Mouse (Mus musculus): ENCODE measurements around the gene Slc47a1.
"Not testable (repeated sequence)": the region's sequence is repeated elsewhere in the genome, so short reads cannot be mapped to it uniquely, and the experiment has no call there.

Slc47a1 gene

DNA sequence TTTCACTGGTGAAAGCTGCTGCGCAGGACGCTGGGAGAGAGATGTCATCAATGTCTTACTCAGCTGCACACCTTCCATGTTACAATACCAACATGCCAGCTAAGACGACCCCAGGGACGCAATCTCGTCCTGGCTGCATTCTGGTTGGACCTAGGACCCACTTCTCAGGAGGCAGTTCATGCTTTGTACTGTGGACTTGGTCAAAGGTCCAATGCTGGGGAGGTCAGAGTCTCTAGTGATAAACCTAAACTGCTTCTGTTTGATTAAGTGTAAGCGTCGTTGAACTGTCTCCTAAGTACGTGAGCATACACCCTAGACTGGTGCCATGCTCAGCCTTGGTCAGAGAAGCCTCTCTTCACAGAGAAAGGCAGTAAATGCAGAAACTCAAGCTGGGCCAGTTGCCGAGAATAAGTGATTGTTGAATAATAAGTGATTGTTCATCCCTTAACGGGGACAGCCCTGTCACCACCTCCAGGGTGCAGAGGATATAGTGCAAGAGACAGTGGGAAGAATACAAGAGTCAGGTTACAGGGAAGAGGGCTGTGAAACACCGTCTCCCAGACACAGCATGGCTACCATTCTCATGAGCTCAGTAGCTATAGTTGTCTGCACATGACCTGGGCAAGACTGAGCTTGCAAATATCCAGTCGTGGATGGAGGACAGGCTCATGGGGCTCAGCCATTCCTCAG lies 58.8 kb downstream of the Slc47a1 start:
- DNase-seq (ENCODE audit: low read depth, low spot score): no peak

DNA sequence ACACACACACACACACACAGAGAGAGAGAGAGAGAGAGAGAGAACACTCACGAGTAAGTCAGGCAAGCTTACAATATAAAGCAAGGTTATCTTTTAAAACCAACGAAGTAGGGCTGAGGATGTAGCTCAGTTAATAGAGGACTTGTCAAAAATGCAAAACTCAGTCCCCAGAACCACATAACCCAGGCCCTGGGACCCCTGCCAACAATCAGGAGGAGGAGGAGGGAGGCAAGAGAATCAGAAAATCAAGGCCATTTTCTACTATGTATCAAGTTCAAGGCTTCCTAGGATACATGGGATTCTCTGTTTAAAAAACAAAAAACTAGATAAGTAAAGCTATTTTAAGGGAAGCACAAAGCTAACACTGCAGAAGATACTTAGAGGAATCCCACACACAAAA lies 61.3 kb downstream of the Slc47a1 start:
- DNase-seq (ENCODE audit: low read depth, low spot score): no peak

DNA sequence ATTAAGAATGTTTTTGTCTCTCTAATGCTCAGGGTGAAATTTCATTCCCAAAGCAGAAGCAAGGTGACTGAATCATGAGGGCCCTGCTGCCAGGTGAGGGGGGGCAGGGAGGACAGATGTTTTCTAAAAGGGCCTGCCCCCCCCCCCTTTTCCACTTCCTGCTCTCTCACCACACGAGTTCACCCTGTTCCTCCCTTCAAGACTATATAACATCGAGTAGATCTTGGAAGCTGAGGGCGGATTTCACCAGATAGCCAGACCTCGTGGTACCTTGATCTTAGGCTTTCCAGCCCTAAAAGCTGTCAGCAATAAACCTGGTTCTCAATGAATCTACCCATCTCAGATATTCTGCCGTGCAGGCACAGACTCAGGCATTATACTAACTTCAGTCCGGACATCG lies 67.8 kb downstream of the Slc47a1 start:
- DNase-seq (ENCODE audit: low read depth, low spot score): no peak

DNA sequence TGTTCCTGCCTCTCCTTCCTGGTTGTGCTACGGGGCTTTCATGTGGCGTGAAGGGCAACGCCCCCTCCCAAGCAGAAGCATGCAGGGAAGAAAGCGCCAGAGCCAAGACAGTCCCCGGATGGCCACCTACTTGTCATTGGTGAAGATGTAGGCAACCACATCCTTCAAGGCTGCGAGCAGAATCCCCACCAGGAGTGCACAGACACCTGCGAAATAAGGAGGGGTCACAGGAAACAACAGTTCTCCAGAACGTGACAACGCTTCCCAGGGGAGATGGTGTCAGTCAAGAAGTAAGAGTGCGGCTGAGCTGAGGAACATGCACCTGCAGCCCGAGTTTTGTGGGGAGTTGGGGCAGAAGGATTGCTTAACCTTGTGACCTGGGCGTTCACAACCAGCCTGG lies 68.3 kb downstream of the Slc47a1 start:
- no peak for DNase-seq (ENCODE audit: low read depth, low spot score)

DNA sequence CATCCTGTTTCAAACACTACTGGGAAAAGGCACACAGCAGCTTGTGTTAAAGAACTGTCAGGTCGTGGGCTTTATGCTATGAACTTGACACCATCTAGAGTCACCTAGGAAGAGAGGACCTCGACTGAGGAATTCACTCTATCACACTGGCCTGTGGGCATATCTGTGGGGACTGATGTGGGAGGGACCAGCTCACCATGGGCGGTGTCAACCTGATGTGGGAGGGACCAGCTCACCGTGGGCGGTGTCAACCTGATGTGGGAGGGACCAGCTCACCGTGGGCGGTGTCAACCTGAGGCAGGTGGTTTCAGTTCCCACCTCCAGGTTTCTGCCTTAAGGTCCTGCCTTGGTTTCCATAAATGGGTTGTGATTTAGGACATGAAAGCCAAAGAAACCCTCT lies 70.3 kb downstream of the Slc47a1 start:
- DNase-seq (ENCODE audit: low read depth, low spot score): no peak

DNA sequence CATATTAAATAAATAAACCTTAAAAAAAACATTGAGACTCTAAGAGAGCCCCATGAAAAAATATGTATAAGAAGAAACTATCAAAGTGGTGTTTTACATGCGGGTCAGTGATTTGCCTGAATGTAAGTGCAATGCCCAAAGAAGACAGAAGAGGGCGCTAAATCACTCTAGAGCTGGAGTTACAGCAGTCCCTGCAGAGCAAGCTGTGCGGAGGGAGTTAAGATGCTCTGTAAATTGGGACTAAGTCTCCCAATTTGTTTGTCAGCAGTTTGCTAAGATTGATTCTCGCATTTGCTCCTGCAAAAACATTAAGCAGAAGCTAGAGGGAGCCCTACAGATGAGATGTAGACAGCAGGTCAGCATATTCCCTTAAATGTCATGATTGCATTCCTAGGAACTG lies 72.8 kb downstream of the Slc47a1 start:
- peak; percentile 12 for DNase-seq (ENCODE audit: low read depth, low spot score)

DNA sequence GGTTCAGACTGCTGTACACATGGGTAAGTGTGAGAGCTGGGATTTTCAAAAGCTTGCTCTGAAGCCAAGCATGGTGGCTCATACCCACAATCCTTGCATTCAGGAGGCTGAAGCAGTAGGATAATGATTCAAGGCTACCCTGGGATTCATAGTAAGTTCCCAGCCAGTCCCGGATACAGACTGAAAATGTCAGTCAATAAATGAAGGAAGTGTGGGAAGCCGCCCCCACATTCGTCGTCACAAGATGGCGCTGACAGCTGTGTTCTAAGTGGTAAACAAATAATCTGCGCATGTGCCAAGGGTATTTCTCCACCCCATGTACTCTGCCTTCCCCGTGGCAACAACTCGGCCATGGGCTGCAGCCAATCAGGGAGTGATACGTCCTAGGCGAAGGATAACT lies 73.6 kb downstream of the Slc47a1 start:
- DNase-seq (ENCODE audit: low read depth, low spot score): not testable (repeated sequence)

DNA sequence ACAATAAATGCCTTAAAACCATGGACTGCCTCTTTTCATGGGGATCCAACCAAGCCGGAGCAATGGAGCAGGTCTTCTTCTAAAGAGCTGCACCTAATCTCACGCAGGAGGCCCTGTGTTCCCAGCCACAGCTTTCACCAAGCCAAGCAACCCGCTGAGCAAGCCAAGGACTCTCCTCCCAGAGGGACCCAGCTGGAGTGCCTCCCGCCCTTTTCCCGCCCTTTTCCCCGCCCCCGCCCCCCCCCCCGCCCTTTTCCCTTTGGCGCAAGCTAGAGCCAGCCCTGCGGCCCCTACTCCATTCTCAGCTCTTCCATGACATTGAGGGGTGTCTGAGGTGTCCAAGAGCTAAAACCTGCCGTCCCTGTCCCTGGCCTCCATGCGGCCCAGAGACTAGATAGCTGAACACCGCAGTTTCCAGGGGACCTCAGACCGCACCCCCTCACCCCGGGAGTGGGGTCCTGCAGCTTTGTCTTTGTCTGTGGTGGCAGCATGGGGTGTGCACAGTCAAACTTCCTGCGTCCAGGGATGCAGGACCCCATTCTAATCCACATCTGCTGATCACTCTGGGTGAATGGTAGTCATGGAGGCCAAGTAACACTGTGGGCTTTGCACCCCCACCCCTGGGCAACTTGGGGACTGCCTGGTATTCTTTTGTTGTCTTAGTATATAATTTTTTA lies 77.3 kb downstream of the Slc47a1 start:
- no peak for DNase-seq (ENCODE audit: low read depth, low spot score)

DNA sequence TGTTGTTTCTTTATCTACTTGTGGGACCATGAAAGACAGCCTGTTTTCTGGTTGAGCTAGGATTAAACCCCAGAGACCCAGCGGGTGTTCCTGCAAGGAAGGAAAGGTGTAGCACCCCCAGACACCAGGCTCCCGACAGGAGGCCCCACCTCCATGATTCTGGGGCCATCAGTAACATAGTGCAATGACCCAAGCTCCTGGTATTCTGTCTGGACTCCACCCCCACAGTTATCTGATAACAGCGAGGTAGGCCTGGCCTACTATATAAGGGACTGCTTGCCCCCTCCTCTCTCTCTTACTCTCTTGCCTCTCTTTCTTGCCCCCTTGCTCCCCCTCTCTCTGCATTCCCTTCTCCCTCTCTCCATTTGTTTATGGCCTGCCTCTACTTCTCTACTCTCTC lies 77.9 kb downstream of the Slc47a1 start:
- DNase-seq (ENCODE audit: low read depth, low spot score): no peak

DNA sequence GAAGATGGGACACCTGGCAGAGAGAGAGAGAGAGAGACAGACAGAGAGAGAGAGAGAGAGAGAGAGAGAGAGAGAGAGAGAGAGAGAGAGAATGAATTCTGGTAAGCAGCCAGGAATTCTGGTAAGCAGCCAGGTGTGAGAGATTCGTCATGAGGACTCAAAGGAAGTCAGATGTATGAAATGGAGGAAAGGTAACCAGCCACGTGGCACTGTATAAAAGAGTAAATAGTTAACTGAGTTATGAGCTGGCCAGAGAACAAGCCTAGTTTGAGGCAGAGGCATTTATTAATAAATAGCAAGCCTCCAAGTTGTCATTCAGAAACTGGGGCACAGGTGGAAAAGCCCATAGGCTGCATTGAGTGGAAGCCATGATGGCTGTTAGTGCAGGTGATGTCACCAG lies 80.2 kb downstream of the Slc47a1 start:
- DNase-seq (ENCODE audit: low read depth, low spot score): no peak

DNA sequence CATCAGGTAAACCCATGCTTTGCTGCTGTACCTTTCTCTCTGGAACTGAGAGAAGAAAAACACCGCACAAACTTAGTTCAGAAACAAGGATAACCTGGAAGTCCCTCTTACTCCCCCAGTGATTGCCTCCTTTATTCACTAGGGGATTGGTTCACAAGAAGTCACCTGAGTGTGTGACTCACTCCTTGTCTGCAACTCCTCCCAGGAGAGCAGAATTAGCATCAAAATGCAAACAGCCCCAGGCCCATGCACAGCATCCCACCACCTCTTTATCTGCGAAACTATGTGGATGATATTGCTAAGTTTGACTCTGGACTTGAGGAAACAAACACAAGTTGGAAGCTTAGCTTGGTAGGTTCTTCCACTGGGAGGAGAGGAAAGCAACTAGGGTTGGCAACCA lies 80.8 kb downstream of the Slc47a1 start:
- DNase-seq (ENCODE audit: low read depth, low spot score): no peak

DNA sequence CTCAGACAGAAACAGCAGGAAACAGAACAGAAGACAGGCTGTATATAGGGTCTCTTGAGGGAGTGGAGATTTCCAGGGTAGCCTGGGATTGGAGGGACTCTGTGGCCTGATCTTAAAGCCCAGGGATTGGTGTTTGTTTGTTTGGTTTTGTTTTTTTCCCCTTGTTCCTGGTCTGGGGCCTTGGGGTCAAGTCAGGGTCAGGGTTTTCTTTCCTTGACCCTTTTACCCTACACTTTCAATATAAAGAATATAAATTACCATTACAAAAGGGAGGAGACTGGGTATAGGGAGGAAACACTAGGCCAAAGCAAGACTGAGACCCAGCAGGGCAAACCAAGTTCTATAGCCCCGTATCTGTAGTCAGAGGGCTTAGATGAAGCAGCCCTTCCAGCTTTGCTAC lies 81.6 kb downstream of the Slc47a1 start:
- no peak for DNase-seq (ENCODE audit: low read depth, low spot score)

DNA sequence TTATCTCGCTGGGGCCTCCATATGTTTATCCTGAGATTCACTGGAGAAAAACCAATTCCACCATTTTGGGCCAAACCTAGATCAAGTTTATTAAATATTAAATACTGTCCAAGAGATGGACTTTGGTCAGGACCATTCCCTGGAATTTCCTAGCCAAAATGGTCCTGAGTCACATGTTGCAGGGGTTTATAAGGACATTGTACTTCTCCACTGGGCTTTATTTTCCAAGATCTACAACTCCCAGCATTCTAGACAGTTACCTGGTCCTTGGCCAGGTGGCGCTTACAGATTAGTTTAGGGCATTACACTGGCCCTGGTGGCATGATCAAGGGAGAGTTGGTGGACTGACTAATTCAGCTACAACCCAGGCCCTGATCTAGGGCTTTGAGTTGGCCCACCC lies 82.6 kb downstream of the Slc47a1 start:
- DNase-seq (ENCODE audit: low read depth, low spot score): no peak

DNA sequence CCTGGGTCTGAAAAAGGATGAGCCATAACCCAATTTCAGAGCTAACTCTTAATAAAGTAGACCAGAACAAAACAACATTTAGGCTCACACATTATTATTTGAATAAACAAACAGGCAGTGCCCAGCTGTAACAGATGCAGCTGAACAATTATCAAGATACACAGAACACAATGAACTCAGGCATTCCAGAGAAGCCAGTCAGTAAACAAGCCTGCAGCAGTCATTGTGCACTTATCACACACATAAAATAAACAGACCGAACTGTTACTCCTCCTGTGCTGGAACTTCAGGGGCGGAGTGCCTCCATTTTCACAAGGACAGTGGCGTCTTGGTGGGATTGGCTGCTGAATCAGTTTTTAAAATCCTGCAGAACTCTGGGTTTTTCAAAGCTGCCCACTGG lies 83.7 kb downstream of the Slc47a1 start:
- no peak for DNase-seq (ENCODE audit: low read depth, low spot score)
